ENCODE assay signal across 25 mouse cellular contexts in genomic region chr3:52173490-52173889, GRCm38 (mm10).
A peak's percentile ranks its signal among the peaks of the same experiment; 100 is the strongest.
DNase-seq lines count a peak whose midpoint lies in the region; ATAC-seq and TF ChIP-seq lines count a peak whose summit lies in the region.
"Had no signal": no experiment of that assay in that cellular context is flagged by ENCODE, and none has a peak within 500 bp of the region (broad histone marks: within the 10 kb centered on the region; RNA-seq: fewer than 3 reads in every experiment).

No protein-coding gene starts in this region.

- no peak for TF ChIP-seq EP300 in lung, postnatal 0 days (IDR thresholded peaks at IDR 0.05)

- no peak for DNase-seq in layer of hippocampus, adult 2 months (ENCODE audit: low spot score in 2 of 2)
- no peak for DNase-seq in layer of hippocampus, postnatal 10 days (ENCODE audit: low spot score in 2 of 2)
- no peak for DNase-seq in lung, postnatal 0 days (ENCODE audit: low spot score)
- no peak for DNase-seq in lung, postnatal 25 days (ENCODE audit: low spot score)
- DNase-seq in induced T-regulatory cell, adult 2 months (ENCODE audit: low read depth) = peak; percentile 18
- no peak for DNase-seq in forebrain, embryonic 14.5 days (ENCODE audit: low spot score)
- DNase-seq: adrenal gland, postnatal 10 days; cerebellum, adult 18-20 months; cerebellum, postnatal 25 days; gastrocnemius, postnatal 36 days; heart, postnatal 4 days; kidney, adult 11 months; lung, postnatal 36 days; midbrain, embryonic 14.5 days; retina, postnatal 1 day; right cerebral cortex, postnatal 25 days; spleen, adult 18-20 months; thymus, postnatal 25 days had no signal

- no peaks in the 10 kb centered on the region for H3K27me3 ChIP-seq in lung, postnatal 0 days (replicated peaks; ENCODE audit: insufficient read depth, low read length)
- no peaks in the 10 kb centered on the region for H3K27me3 ChIP-seq in forebrain, embryonic 14.5 days (replicated peaks; ENCODE audit: control insufficient read depth, insufficient read depth, low read length)
- H3K27me3 ChIP-seq: embryonic facial prominence, embryonic 12.5 days; heart, embryonic 15.5 days; liver, embryonic 15.5 days; neural tube, embryonic 13.5 days had no signal

- H3K4me2 ChIP-seq in lung, postnatal 0 days (replicated peaks; ENCODE audit: low read depth, low read length) = no peak overlapping the region
- no peak overlapping the region for H3K4me2 ChIP-seq in forebrain, embryonic 14.5 days (ENCODE audit: low read length)
- H3K4me2 ChIP-seq: embryonic facial prominence, embryonic 12.5 days; heart, embryonic 15.5 days; hindbrain, embryonic 14.5 days; liver, embryonic 15.5 days; neural tube, embryonic 13.5 days had no signal

- H3K4me3 ChIP-seq in layer of hippocampus, adult 2 months = no peak overlapping the region
- H3K4me3 ChIP-seq in lung, postnatal 0 days (ENCODE audit: low read depth, low read length) = no peak overlapping the region
- H3K4me3 ChIP-seq in forebrain, embryonic 14.5 days (ENCODE audit: low read depth, low read length) = no peak overlapping the region
- H3K4me3 ChIP-seq: embryonic facial prominence, embryonic 12.5 days; heart, embryonic 15.5 days; liver, embryonic 15.5 days; megakaryocyte, embryonic 14.5 days; neural tube, embryonic 13.5 days had no signal

- 0 out of 2 replicates have a peak, but pooled peaks cover 3% of the 10 kb centered on the region for H3K4me1 ChIP-seq in lung, postnatal 0 days (ENCODE audit: insufficient read depth, low read depth, low read length)
- peaks cover under 1% of the 10 kb centered on the region for H3K4me1 ChIP-seq in forebrain, embryonic 14.5 days (ENCODE audit: control insufficient read depth, insufficient read depth, low read length)
- H3K4me1 ChIP-seq: liver, embryonic 15.5 days had no signal

- no peak for ATAC-seq in lung, postnatal 0 days
- ATAC-seq in activated CD4-positive, CD25-positive, alpha-beta regulatory T cell, adult 4 months = no peak
- ATAC-seq in forebrain, embryonic 14.5 days = no peak

- H3K9ac ChIP-seq in lung, postnatal 0 days (replicated peaks; ENCODE audit: low read depth) = no peak overlapping the region
- H3K9ac ChIP-seq in forebrain, embryonic 14.5 days (ENCODE audit: low read length) = no peak overlapping the region
- H3K9ac ChIP-seq: embryonic facial prominence, embryonic 12.5 days; heart, embryonic 15.5 days; hindbrain, embryonic 14.5 days; liver, embryonic 15.5 days; neural tube, embryonic 13.5 days had no signal

- no peaks in the 10 kb centered on the region for H3K36me3 ChIP-seq in lung, postnatal 0 days (ENCODE audit: insufficient read depth, low read length)
- H3K36me3 ChIP-seq in forebrain, embryonic 14.5 days (ENCODE audit: control insufficient read depth, insufficient read depth, low read length) = no peaks in the 10 kb centered on the region
- H3K36me3 ChIP-seq: embryonic facial prominence, embryonic 12.5 days; heart, embryonic 15.5 days; liver, embryonic 15.5 days; neural tube, embryonic 13.5 days had no signal

- no peaks in the 10 kb centered on the region for H3K9me3 ChIP-seq in lung, postnatal 0 days (ENCODE audit: low read length)
- no peaks in the 10 kb centered on the region for H3K9me3 ChIP-seq in forebrain, embryonic 14.5 days (replicated peaks; ENCODE audit: control insufficient read depth, low read length)
- H3K9me3 ChIP-seq: embryonic facial prominence, embryonic 12.5 days; heart, embryonic 15.5 days; liver, embryonic 15.5 days; megakaryocyte, embryonic 14.5 days; neural tube, embryonic 13.5 days had no signal

- no peak overlapping the region for H3K27ac ChIP-seq in layer of hippocampus, adult 2 months
- H3K27ac ChIP-seq in lung, postnatal 0 days (ENCODE audit: low read length) = no peak overlapping the region
- no peak overlapping the region for H3K27ac ChIP-seq in forebrain, embryonic 14.5 days (ENCODE audit: low read depth, low read length)
- H3K27ac ChIP-seq: embryonic facial prominence, embryonic 12.5 days; heart, embryonic 15.5 days; hindbrain, embryonic 14.5 days; liver, embryonic 15.5 days; neural tube, embryonic 13.5 days had no signal

- WGBS in lung, postnatal 0 days = 82% methylated on average over 1 of the region's 1 CpGs
- 90% methylated on average over 1 of the region's 1 CpGs for WGBS in forebrain, embryonic 14.5 days

- peak; percentile 26 for TF ChIP-seq CTCF in layer of hippocampus, adult 2 months (conservative IDR thresholded peaks at IDR 0.05)
- TF ChIP-seq CTCF in lung, postnatal 0 days (IDR thresholded peaks at IDR 0.05) = peak; percentile 47
